Comparison of ENCODE assay signal across 28 mouse cellular contexts in genomic region chr13:113256766-113257165, GRCm38 (mm10). TPM values are rescaled to one million over a fixed set of nuclear protein-coding genes. Genes with fewer than 3 reads are reported as not detected.
"Had no signal": no experiment of that assay in that cellular context is flagged by ENCODE, and none has a peak within 500 bp of the region (broad histone marks: within the 10 kb centered on the region; RNA-seq: fewer than 3 reads in every experiment).

No protein-coding gene starts in this region.

- DNase-seq: gastrocnemius, adult 2 months; gastrocnemius, postnatal 10 days; gastrocnemius, postnatal 25 days; heart, adult 18-20 months; heart, postnatal 10 days; kidney, adult 18-20 months; kidney, adult 8-10 months; kidney, postnatal 14 days; layer of hippocampus, postnatal 36 days; left cerebral cortex, postnatal 4 days had no signal

- H3K4me3 ChIP-seq: gastrocnemius, adult 2 months; heart, embryonic 12.5 days; hindbrain, embryonic 10.5 days; hindbrain, embryonic 12.5 days; intestine, embryonic 15.5 days; limb, embryonic 13.5 days; limb, embryonic 15.5 days; liver, embryonic 12.5 days had no signal

- H3K27ac ChIP-seq: gastrocnemius, adult 2 months; hindbrain, embryonic 10.5 days; hindbrain, embryonic 12.5 days; hindbrain, embryonic 14.5 days; intestine, embryonic 15.5 days; limb, embryonic 13.5 days; limb, embryonic 15.5 days; liver, embryonic 12.5 days; liver, embryonic 14.5 days had no signal

RNA-seq across cellular contexts. Expression of gene Gzmk, which starts 31.1 kb away (rescaled TPM):
- total RNA-seq: gastrocnemius, adult 2 months; gastrocnemius, postnatal 10 days; gastrocnemius, postnatal 25 days; gastrocnemius, postnatal 4 days; granulocyte monocyte progenitor cell, adult 5-6 weeks; heart, adult 18-20 months; heart, adult 8-10 months; heart, postnatal 10 days; heart, postnatal 25 days; heart, postnatal 4 days; layer of hippocampus, postnatal 14 days; left cerebral cortex, postnatal 25 days; left cerebral cortex, postnatal 4 days; liver, adult 2 months had no signal

RNA-seq across cellular contexts. Expression of gene BC067074, which starts 36.2 kb away (rescaled TPM):
- total RNA-seq: granulocyte monocyte progenitor cell, adult 5-6 weeks had no signal

RNA-seq across cellular contexts. Expression of gene Esm1, which starts 47.3 kb away (rescaled TPM):
- total RNA-seq: granulocyte monocyte progenitor cell, adult 5-6 weeks; layer of hippocampus, adult 18-20 months; layer of hippocampus, postnatal 36 days had no signal
